Mouse (Mus musculus): Measurements from ENCODE around the gene Tmem116.

Gene Tmem116

GRCm38 (mm10) chr5:121543370-121543769, 91.7 kb downstream of the Tmem116 start:
- no peak for DNase-seq

DNA sequence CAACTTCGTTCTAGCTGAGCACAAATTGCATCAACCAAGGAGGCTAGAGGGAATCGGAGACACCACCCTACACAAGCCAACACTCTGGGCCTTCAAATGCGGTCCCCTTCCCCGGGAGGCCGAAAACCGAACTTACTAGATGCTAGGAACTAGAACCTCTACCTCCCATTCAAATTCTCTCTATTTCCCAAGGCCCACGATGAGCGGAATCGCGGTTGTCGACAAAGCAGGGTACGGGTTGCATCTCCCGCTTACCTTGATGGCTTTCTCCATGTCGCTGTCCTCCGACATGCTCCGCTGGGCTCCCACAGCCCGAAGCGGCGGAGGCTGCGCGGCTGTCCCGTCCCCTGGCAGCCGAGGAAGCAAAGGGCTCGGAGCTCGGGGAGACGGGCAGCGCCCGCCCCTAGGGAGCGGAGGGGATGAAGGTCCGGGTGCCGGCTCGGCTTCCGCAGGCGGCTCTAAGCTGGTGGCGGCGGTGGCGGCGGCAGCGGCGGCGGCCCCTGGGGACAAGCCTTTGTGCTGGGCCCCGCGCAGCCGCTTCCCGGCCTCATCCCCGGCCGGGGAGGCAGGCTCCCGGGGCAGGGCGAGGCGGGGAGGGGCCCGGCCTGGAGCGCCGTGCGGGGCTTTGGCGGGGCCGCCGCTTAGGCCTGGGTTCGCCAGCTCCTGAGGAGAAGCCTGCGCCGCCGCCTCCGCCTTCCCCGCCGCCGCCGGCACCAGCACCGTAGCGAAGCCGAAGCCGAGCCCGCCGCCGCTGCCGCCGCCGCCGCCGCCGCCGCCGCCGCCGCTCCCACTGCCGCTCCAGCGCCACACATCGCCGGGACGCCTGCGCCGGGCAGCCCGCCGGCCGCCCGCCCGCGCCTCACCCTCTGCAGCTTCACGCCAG, 93.5 kb downstream of the Tmem116 start, which contains the start of the genes Adam1a and Gm42878:
TSS of gene Adam1a (minus strand) at position 573 of the 883 bp plus-strand sequence.
TSS of gene Gm42878 (minus strand) at position 573 of the 883 bp plus-strand sequence.
- DNase-seq, result peak; percentile 43

DNA sequence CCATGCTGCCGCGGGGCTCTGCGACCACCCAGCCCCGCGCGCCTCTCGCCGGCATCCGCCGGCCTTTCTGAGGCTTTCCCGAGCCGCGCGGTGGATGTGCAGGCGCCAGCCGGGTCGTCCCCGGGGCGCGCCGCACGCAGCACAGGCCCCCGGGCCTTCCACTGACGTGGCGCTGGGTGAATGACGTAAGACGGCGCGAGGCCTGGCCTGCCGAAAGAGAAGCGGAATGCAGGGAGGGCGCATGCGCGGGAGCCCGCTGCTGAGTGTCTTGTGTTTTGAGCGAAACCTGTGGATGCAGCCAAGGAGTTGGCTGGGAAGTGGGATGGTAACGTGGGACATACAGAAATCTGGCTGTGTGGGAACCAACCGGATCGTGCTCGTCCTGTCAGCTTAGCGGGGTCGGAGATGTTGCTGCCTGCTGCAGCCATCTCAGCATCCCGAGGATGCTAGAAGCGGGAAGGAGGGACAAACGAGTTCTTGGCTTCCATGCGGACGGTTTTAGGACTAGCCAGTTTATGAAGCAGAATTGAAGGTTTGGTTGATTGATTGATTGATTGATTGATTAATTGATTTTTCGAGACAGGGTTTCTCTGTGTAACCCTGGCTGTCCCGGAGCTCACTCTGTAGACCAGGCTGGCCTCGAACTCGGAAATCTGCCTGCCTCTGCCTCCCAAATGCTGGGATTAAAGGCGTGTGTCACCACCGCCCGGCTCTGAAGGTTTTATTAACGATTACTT, 94.3 kb downstream of the Tmem116 start, which contains the start of gene Mapkapk5:
TSS of gene Mapkapk5 (minus strand) at position 113 of the 737 bp plus-strand sequence.
- DNase-seq, result peak; percentile 99

DNA sequence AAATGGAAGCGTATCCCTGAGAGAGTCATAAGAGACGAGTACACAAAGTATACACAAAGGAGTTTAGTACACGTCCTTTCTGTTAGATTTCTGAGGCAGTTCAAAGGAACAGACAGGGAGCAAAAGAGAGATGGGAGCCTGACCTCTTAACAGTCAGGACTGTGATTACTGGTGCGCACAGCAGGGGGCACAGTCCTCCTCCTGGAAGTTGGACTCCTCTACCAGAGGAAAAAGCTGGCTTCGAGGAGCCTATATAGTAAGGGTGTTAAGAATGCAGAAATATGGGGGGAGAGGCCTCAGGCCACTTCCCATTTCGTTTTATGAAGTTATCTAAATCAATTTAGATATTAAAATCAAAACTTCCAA, 94.8 kb downstream of the Tmem116 start:
- peak; percentile 70 for DNase-seq

DNA sequence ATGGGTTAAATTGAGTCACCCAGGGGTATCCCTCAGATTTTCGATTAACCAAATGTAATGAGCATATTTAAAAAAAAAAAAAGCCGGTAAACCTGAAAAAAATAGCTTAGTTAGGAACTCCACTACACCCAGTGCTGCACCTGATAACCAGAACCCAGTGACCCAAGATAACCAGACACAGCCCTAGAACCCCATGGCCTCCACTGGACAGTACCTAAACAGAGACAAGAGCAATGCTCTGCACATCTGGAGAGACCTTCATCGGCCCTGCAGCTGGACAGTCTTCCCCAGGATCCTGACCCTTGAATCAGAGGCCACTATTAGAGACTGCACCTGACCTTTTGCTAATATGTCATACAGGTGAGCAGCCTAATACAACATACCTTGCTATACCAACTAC, 95.4 kb downstream of the Tmem116 start:
- DNase-seq, result no peak

- no peak for DNase-seq
These were observed 97.5 kb downstream of the Tmem116 start for GRCm38 (mm10) chr5:121549196-121549595.

DNA sequence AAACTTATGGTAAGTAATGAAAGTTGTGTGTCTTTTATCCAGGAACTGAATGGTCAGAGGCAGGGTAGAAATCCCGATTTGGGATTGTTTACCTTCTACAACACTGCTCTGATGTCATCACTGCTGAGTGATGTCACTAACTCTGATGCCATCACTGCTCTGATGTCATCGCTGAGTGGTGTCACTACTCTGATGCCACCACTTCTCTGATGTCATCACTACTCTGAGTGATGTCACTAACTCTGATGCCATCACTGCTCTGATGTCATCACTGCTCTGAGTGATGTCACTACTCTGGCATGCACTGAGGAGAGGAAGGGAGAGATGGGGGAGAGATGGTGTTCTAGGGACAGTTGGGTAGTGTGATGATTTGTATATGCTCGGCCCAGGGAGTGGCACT, 110.7 kb downstream of the Tmem116 start:
- DNase-seq, result no peak

GRCm38 (mm10) chr5:121564468-121564895, 112.8 kb downstream of the Tmem116 start:
- DNase-seq, result peak; percentile 89

DNA sequence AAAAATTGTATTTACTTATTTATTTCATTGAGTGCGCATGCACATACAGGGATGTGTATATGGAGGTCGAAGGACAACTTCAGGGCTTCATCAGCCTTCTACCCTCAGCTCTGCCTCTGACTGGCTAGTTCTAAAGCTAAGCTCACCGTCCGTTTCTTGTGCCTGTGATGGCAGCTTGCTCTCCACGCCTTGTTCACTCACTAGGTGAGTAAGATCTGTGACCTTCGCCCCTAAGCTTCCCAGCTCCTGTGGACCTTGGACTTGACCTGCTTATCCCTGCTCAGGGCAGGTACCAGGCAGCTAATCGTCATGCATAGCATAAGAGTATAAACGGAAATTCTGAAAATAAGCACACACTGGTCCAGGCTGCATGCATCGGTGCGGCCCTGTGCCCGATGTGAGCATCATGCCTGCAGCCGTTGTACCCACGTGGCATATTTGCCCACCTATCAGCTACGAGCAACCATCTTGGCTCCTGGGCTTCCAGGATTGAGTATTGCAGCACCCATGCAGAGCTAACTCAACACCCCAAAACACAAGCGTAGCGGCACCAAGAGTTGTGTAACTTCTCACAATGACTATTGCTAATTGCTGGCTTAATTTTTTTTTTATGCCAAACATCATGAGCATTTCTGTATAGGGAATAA, 114.5 kb downstream of the Tmem116 start:
- no peak for DNase-seq

DNA sequence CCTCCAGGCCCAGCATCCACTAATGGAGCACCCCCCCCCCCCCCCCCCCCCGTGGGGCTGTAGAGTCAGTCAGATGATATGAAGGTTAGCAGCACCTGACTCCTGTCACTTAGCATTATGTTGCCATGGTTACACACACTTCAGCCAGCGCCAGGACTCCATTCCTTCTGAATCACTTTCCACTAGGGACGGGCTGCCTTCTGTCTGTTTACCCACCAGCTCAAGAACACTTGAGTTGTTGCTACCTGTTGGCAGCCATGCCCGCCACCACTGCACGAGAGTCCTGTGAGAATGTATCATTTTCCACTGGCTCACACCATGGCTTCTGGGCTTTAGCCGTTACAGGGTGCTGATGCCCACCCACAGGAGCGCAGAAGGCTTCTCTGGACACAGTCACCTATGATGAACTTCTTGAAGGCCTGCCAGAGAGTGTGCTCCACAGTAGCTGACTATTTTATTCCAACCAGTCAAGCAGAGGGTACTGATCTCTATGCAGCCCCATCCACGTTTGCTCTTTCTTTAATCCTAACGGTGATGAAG, 118.3 kb downstream of the Tmem116 start:
- no peak for DNase-seq

GRCm38 (mm10) chr5:121570787-121571186, 119.1 kb downstream of the Tmem116 start:
- no peak for DNase-seq

Measured in right cerebral cortex, postnatal 14 days (tissue).